Mouse (Mus musculus) gastrocnemius, adult 2 months (tissue): ENCODE results near the gene Abcd2. TPM values are rescaled to one million over a fixed set of nuclear protein-coding genes. Genes with fewer than 3 reads are reported as not detected.

Source experiments
- DNase-seq: peaks from one replicate; pipeline ENCODE4 v3.0.0; 2022
- H3K27ac ChIP-seq: fragments of 200-600 bp; 2 replicates; pipeline ENCODE4 v1.8.1; 2022; ENCODE audit warnings: mild to moderate bottlenecking
- H3K4me3 ChIP-seq: fragments of 200-600 bp; 2 replicates; pipeline ENCODE4 v1.8.1; 2022; ENCODE audit warnings: mild to moderate bottlenecking, moderate library complexity
- CTCF ChIP-seq: fragments of 200-600 bp; IDR thresholded peaks from 2 replicates; pipeline ENCODE4 v1.8.1; 2022; ENCODE audit warnings: antibody characterized with exemption, mild to moderate bottlenecking, moderate library complexity
- intact Hi-C: fragments of 180-260 bp; cut with DNase I; formaldehyde crosslinking; loops from one replicate; pipeline ENCODE4 v1.15.1; 2025
- total RNA-seq, 2 experiments: library from RNA; stranded (reverse); gene quantifications; 2 replicates each; pipeline ENCODE4 v1.2.3; 2021

Gene Abcd2
- total RNA-seq, 2 experiments from 2014 or later: 17.0 to 21.3 TPM

DNA sequence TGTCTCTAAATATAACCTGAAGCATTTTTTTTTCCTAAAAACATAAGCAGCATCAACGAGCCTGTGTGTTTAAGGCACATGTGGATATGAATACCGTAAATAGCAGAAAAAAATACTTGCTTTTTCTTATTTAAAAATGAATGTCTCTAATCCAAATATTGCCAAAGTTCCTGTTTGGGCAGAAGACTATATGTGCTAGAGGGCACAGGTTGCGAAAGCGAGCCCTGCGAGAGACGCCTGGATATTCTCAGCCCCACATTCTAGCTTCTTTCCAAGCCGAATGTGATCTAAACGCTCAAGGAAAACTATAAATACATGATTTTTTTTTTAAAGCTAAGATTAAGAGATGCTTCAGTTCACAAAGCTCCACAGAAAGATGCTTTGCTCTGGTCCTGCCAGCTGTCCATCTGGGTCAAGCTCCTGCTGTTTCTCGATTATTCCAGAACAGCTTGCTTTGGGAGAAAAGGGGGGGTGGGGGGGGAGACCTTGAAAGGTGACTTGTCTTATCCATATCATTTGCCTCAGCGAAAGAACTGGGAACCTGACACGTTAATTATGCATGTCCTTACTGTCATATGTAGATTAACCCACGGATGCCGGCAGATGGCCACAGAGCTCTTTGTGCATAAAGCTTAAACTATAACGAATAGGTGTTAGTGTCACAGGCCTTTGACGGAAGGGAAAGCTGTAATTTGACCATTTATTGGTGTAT lies 11.5 kb downstream of the Abcd2 start:
- no peak for TF ChIP-seq CTCF
- intact Hi-C loops: no loop called here
- no peak for DNase-seq
- Histone ChIP-seq H3K4me3 (no peak overlapping the region), H3K27ac (no peak overlapping the region)

DNA sequence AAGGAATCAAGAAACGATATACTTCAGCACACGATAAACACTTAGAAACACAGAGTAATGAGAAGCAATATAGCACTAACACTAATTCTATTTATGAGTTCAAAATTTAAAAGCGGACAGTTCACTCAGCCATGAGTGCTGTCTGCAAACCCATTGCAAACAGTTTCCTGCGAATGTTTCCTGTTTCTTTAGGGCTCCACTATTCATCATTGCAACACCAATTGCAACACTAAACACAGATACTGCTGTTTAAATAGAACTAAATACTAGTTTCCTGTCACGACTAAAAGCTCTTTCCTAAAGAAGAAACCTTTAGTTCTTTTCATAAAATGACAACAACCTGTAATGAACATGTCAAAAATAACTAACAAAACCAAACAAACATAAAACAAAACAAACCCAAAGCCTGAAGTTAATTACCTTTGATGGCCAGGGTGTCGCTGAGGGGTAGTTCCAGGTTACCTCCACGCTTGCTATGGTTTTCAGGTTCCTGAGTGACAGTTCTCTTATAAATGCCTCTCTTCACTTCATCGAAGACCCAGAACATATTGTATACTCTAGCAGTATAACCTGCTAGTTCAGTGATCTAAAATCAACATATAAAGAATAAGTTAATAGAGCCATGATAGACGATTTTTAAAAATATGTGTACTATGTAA lies 12.8 kb downstream of the Abcd2 start:
- intact Hi-C loops: no loop called here
- no peak for DNase-seq
- no peak for TF ChIP-seq CTCF
- Histone ChIP-seq H3K27ac (no peak overlapping the region), H3K4me3 (no peak overlapping the region)

DNA sequence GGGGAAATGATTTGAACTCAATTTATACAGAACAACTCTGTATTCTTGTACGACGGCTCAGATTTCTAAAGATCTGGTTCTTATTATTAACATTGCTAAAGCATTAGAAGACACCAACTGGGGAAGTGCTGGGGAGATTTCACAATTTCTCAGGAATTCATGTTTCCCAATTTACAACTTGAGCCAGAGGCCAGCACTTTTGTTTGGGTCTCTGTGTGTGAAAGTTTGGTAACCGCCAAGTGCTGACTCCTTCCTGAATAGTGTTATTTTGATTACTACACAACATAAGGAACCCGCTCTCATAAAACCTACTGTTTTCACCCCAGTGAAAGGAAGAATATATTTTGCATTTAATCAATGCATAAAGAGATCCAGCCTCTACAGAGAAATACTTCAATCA lies 19.4 kb downstream of the Abcd2 start:
- DNase-seq: no peak
- TF ChIP-seq CTCF: no peak
- Histone ChIP-seq H3K27ac (peak overlapping the region; percentile 72), H3K4me3 (no peak overlapping the region)
- intact Hi-C loops: no loop called here

DNA sequence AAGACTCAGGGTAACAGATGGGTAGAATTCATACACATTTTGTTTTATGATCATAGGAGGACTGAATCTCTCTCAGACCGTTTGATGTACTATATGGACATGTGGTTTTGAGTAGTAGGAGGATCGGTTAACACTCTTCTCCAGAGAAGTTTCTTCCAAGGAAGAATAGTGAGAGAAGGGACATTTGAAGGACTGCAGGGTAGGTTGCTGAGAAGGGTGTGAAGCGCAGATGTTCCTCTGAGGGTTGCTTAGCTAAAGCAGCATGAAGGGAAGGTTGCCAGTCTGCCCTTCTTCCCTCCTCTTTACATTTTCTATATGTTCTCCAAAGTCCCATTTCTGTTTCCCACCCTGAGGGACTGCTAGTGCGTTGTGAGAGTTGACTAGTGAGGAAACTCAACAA lies 20.3 kb downstream of the Abcd2 start:
- no peak for TF ChIP-seq CTCF
- DNase-seq: no peak
- Histone ChIP-seq H3K27ac (peak overlapping the region; percentile 72), H3K4me3 (no peak overlapping the region)
- intact Hi-C loops: no loop called here

DNA sequence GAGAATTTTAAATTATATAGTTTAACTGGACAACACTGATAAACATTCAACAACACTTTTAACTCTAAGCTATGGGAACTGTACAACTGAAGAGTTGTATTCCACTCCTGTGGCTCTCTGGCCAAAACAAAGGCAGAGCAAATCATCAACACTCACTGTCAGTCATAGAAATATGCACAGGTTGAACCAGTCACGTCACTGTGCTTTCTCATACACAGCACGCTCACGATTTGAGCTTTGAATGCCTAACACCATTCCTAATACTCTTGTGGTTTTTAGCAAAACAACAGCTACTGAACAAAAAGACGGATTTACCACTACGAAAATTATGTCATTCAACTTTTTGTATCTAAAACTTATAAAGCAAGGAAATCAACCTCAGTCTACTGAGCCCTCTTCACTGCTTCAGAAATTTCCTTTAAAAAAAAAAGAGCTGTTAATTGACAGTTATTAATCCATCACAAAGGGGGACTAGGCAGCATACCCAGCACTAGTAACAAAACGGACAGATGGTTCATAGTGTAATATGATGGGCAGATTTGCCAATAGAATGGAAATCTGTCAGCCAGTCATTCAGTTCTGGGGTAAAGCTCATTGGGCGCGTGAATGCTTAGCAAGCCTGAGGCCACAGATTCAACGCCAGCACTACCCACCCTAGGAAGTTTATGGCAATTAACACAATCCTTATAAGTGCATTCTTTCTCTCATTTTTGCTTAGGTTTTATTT lies 20.8 kb downstream of the Abcd2 start:
- DNase-seq: no peak
- intact Hi-C loops: no loop called here
- no peak overlapping the region for H3K4me3 ChIP-seq
- H3K27ac ChIP-seq: no peak overlapping the region
- no peak for TF ChIP-seq CTCF

DNA sequence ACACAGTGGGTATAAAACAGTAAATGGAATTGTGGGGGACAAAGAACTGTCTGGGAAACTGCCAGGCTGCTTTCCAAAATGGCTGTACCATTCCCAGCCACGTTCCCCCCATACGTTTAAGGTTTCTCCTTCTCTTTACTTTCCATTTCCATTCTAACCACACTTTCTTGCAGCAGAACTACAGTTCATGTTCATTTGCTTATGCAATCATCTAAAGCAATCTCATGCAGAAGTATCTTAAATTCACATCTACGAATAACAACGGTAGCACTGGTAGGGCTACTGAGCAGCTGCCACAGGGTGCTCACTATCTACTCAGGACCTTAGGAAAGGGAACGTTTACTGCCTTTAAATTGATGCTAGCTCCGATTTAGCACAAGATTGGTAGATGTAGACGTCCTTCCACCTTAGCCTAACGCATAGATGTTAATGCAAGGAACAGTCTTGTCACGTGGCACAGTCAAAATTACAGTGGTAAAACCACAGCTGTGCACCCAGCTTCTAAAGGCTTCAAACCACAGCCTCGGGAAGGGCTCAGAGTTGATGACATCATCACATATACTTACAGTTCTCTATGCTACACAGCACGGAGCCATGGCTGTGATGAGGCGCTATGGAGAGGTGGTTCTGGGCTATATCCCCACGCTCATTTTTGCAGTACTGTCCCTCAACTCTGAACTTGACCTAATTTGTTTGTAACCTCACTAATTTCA lies 23.6 kb downstream of the Abcd2 start:
- DNase-seq: no peak
- intact Hi-C loops: loop anchor here (10.0 kb wide), 1 partner anchor 137 kb away; no protein-coding TSS in a partner anchor
- H3K4me3 ChIP-seq: no peak overlapping the region
- no peak for TF ChIP-seq CTCF
- H3K27ac ChIP-seq: no peak overlapping the region

DNA sequence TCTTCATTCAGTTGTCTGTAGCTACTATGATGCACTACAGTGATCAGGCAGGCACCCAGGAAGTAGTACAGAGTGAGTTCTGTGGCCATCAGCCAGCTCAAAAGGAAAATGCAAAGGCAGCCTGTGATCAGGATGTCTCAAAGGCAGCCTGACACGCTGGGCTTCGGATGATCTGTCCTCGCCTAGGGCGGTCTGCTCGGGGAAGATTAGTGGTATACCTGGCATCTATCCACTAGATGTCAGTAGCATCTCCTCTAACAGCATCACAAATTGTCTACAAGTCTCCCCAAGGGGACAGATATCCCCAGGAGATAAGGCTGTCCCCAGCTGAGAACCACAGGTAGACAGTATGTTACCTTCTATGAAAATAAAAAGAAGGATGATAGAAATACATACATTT lies 26.6 kb downstream of the Abcd2 start:
- Histone ChIP-seq H3K4me3 (no peak overlapping the region), H3K27ac (no peak overlapping the region)
- no peak for DNase-seq
- intact Hi-C loops: loop anchor here (10.0 kb wide), 1 partner anchor 140 kb away; no protein-coding TSS in a partner anchor
- TF ChIP-seq CTCF: peak; percentile 41

DNA sequence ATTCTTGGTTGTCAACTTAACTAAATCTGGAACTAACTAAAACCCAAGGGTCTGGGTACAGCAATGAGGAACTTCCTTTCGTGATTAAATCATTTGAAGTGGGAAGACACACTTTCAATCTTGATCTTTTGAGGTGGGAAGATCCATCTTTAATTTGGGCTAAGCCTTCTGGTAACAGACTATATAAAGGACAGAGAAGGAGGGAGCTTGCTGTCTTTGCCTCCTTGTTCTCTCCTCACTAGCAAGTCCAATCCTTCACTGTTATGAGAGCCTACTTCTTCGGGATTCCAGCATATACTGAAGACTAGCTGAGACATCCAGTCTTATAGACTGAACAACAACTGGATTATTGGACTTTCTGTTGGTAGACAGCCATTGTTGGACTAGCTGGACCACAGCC lies 28.1 kb downstream of the Abcd2 start:
- no peak for DNase-seq
- Histone ChIP-seq H3K4me3 (no peak overlapping the region), H3K27ac (no peak overlapping the region)
- intact Hi-C loops: loop anchor here (10.0 kb wide), 1 partner anchor 141 kb away; no protein-coding TSS in a partner anchor
- no peak for TF ChIP-seq CTCF

DNA sequence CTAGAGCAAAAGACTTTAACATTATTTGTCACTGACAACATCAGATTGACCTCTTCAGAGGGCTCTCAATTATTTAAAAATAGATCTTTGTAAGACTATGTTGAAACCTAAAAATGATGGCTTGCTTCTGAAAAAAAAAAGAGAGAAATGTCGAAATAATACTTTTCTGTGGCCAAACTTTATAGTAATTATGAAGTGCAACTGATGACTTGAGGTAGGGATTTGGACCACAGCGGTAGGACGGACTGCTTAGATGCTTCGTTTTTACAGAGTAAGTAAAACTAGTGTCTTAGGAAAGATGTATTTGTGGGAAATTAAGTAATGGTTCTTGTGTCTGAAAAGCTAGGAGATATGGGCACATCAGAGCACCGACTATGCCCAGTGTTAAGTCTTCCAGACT lies 30.4 kb downstream of the Abcd2 start:
- TF ChIP-seq CTCF: no peak
- Histone ChIP-seq H3K4me3 (no peak overlapping the region), H3K27ac (no peak overlapping the region)
- no peak for DNase-seq
- intact Hi-C loops: loop anchor here (10.0 kb wide), 1 partner anchor 144 kb away; no protein-coding TSS in a partner anchor

DNA sequence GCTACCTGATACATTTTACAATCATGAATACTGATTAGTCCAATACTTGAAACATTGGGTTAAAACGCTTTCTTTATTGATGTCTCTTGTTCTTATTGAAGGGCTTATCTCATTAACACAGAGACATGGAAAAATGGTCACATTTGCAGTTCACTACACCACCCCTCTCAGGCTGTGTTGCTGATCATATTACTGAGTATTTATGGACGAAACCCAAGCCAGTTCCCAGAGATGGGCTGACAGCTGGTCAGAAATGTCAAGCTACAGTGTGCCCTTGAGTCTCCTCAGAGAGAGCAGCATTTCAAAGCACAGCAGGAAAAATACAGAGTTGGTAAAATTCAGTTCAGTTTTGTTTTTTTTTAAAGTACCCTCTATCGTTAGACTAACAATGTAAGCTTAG lies 38.3 kb downstream of the Abcd2 start:
- intact Hi-C loops: loop anchor here (5.0 kb wide), 2 partner anchors 39 to 101 kb away; partner anchors contain the start of gene Abcd2
- DNase-seq: peak; percentile 47
- Histone ChIP-seq H3K4me3 (peak overlapping the region; percentile 24), H3K27ac (peak overlapping the region; percentile 90)
- no peak for TF ChIP-seq CTCF

DNA sequence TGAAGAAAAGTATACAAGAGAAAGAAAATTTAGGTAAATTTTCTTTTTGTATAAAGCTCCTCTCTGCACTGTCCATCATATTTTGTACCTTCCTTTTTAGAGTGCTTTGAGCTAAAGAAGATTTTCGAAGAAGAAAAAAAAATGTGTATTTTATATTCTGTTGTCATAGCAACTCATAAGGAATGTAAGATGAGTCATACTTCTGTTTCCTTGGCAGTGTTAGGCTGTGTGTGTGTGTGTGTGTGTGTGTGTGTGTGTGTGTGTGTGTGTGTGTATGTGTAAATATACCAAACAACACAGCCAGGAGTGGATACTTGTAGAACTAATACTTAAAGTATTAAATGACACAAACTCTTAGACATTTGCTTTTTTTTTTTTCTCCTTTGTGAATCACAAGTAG lies 39.0 kb downstream of the Abcd2 start:
- DNase-seq: no peak
- intact Hi-C loops: loop anchor here (5.0 kb wide), 2 partner anchors 40 to 100 kb away; partner anchors contain the start of gene Abcd2
- no peak for TF ChIP-seq CTCF
- Histone ChIP-seq H3K27ac (peak overlapping the region; percentile 90), H3K4me3 (no peak overlapping the region)

DNA sequence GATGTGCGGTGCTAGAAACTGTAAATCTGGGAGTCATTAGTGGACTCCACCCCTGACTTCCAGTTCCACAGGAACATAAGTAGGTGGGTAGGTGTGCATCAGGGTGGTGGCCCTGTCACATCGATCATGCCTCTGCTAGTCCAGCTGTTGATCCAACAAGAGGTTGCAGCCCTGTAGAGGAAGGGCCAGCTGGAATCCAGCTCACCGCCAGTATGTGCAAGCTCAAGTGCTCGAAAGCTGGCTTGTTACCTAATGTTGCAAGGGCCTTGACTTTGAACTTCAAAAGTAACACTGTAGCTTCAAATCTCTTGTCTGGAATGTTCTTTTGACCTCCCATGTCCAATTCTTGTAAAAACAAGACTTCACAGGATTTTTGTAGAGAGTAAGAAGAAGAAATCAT lies 67.0 kb downstream of the Abcd2 start:
- TF ChIP-seq CTCF: no peak
- H3K27ac ChIP-seq: no peak overlapping the region
- intact Hi-C loops: no loop called here
- no peak overlapping the region for H3K4me3 ChIP-seq
- DNase-seq: no peak
